Mouse (Mus musculus) midbrain, embryonic 14.5 days (tissue): ENCODE measurements around the gene Fgfr2. TPM values are rescaled to one million over a fixed set of nuclear protein-coding genes. Genes with fewer than 3 reads are reported as not detected.

Source experiments
- ATAC-seq: fragments of 200-750 bp; cut with Nextera tagmentation; 2 replicates; pipeline ENCODE4 v1.8.0; 2017; ENCODE audit warnings: moderate number of reproducible peaks, moderate library complexity; ENCODE audit not compliant: low FRiP score, low TSS enrichment
- DNase-seq: peaks from one replicate; pipeline ENCODE4 v3.0.0-alpha.2; 2015
- H3K27ac ChIP-seq: fragments of 300-500 bp; sonication (generic); replicated peaks from 2 replicates; pipeline ENCODE4 v1.5.1; 2014; ENCODE audit warnings: mild to moderate bottlenecking, low read depth, low read length, moderate library complexity
- H3K27me3 ChIP-seq: fragments of 300-500 bp; sonication (generic); 2 replicates; pipeline ENCODE4 v1.6.1; 2014; ENCODE audit warnings: low read length, control low read depth, mixed read lengths; ENCODE audit not compliant: control insufficient read depth, insufficient read depth
- H3K36me3 ChIP-seq: fragments of 300-500 bp; sonication (generic); 2 replicates; pipeline ENCODE4 v1.6.1; 2014; ENCODE audit warnings: low read length, control low read depth; ENCODE audit not compliant: control insufficient read depth, insufficient read depth
- H3K4me1 ChIP-seq: fragments of 300-500 bp; sonication (generic); 2 replicates; pipeline ENCODE4 v1.6.1; 2014; ENCODE audit warnings: mild to moderate bottlenecking, antibody characterized with exemption, low read length, control low read depth; ENCODE audit not compliant: control insufficient read depth, insufficient read depth
- H3K4me2 ChIP-seq: fragments of 300-500 bp; sonication (generic); 2 replicates; pipeline ENCODE4 v1.6.1; 2014; ENCODE audit warnings: mild to moderate bottlenecking, low read length, moderate library complexity
- H3K4me3 ChIP-seq: fragments of 300-500 bp; sonication (generic); replicated peaks from 2 replicates; pipeline ENCODE4 v1.5.1; 2014; ENCODE audit warnings: low read depth, low read length
- H3K9ac ChIP-seq: fragments of 300-500 bp; sonication (generic); replicated peaks from 2 replicates; pipeline ENCODE4 v1.6.1; 2014; ENCODE audit warnings: mild to moderate bottlenecking, low read length, moderate library complexity
- H3K9me3 ChIP-seq: fragments of 300-500 bp; sonication (generic); 2 replicates; pipeline ENCODE4 v1.6.1; 2016; ENCODE audit warnings: low read length, control low read depth, mixed read lengths; ENCODE audit not compliant: control insufficient read depth
- WGBS: fragments of 180-500 bp; shearing (Covaris S2); extraction: QIAGEN DNeasy Blood & Tissue Kit; methylation state at CpG from one replicate; pipeline ENCODE4 v1.1.7; 2014; 5-methylcytosine and 5-hydroxymethylcytosine counted together
- polyA plus RNA-seq: library from polyadenylated mRNA; unstranded; fragments of >200 nt; fragmentation: Nextera tagmentation; extraction: Ambion mirVana; gene quantifications from 2 replicates; pipeline ENCODE4 v1.2.1, GENCODE M21; 2014

Fgfr2 gene
- polyA plus RNA-seq, 1 experiment from 2014 or later, result 28.1 TPM

- DNase-seq (no peak), ATAC-seq (no peak)
- Histone ChIP-seq H3K4me2 (no peak overlapping the region), H3K4me3 (no peak overlapping the region), H3K27ac (no peak overlapping the region), H3K9ac (no peak overlapping the region), H3K4me1 (peaks cover 7% of the 10 kb centered on the region; the same call in 1 of the 2 replicates), H3K36me3 (no peaks in the 10 kb centered on the region), H3K9me3 (no peaks in the 10 kb centered on the region), H3K27me3 (no peaks in the 10 kb centered on the region)
- 88% methylated on average over 5 of the region's 5 CpGs for WGBS
Observed at GRCm38 (mm10) chr7:130184864-130185263, 2938.3 kb downstream of the Fgfr2 start.

DNA sequence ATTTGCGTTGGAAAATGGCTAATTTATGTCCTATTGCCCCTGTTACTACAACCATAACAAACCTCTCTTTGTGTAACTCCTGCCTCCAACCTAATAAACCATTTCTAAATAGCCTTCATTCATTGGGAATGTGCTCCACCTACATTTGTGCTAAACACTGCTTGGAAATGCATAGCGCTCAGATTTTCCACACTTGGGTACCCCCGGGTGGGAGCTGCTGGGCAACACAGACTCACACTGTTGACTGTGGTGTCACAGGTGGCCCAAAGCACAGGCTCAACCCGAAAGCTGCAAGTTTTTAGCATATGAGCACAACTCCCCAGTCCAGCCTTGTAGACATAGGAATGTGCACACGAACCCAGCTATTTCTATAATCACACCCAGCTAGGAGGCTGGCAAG, 2939.2 kb downstream of the Fgfr2 start:
- DNase-seq, result no peak
- no peaks in the 10 kb centered on the region for H3K9me3 ChIP-seq
- no peak for ATAC-seq
- H3K27ac ChIP-seq, result no peak overlapping the region
- no peaks in the 10 kb centered on the region for H3K27me3 ChIP-seq
- H3K4me2 ChIP-seq, result no peak overlapping the region
- no peak overlapping the region for H3K4me3 ChIP-seq
- 0 out of 2 replicates have a peak, but pooled peaks cover 3% of the 10 kb centered on the region for H3K36me3 ChIP-seq
- peaks cover 7% of the 10 kb centered on the region; the same call in 1 of the 2 replicates for H3K4me1 ChIP-seq
- WGBS, result 53% methylated on average over 5 of the region's 5 CpGs
- no peak overlapping the region for H3K9ac ChIP-seq

GRCm38 (mm10) chr7:130182551-130182950, 2940.6 kb downstream of the Fgfr2 start:
- peaks cover 7% of the 10 kb centered on the region; the same call in 1 of the 2 replicates for H3K4me1 ChIP-seq
- peak overlapping the region; percentile 44 for H3K4me2 ChIP-seq
- ATAC-seq (no peak), DNase-seq (peak; percentile 52)
- 13% methylated on average over 18 of the region's 18 CpGs for WGBS
- H3K9me3 ChIP-seq, result no peaks in the 10 kb centered on the region
- H3K27me3 ChIP-seq, result no peaks in the 10 kb centered on the region
- no peak overlapping the region for H3K9ac ChIP-seq
- H3K36me3 ChIP-seq, result peaks cover 3% of the 10 kb centered on the region; the same call in 1 of the 2 replicates
- H3K27ac ChIP-seq, result no peak overlapping the region
- no peak overlapping the region for H3K4me3 ChIP-seq

GRCm38 (mm10) chr7:130178991-130179390, 2944.2 kb downstream of the Fgfr2 start:
- H3K4me2 ChIP-seq, result no peak overlapping the region
- WGBS, result 65% methylated on average over 3 of the region's 3 CpGs
- H3K9me3 ChIP-seq, result no peaks in the 10 kb centered on the region
- H3K9ac ChIP-seq, result no peak overlapping the region
- no peak overlapping the region for H3K27ac ChIP-seq
- no peak overlapping the region for H3K4me3 ChIP-seq
- peaks cover 7% of the 10 kb centered on the region; the same call in 1 of the 2 replicates for H3K4me1 ChIP-seq
- ATAC-seq (no peak), DNase-seq (peak; percentile 31)
- H3K27me3 ChIP-seq, result no peaks in the 10 kb centered on the region
- peaks cover 3% of the 10 kb centered on the region; the same call in 1 of the 2 replicates for H3K36me3 ChIP-seq

DNA sequence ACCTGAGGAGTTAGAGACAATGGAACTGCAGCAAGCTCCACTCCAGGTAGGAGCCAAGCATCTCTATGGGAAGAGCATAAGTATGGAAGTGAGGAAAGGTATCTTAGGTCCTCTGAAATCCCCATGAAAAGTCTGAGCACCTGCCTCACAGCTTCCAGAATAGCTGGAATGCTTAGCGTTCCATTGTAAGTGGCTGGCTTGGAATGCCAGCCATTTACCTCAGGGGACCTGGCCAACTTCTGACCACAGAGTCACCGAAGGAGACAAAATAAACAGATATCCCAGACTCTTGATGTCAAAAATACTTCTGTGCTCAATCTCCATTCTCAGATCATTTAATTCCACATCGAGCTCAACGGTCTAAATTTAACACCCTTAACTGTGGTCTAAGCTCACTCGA, 2946.1 kb downstream of the Fgfr2 start:
- no peak overlapping the region for H3K4me3 ChIP-seq
- H3K27me3 ChIP-seq, result no peaks in the 10 kb centered on the region
- no peak overlapping the region for H3K9ac ChIP-seq
- no peak overlapping the region for H3K27ac ChIP-seq
- DNase-seq (no peak), ATAC-seq (no peak)
- 90% methylated on average over 5 of the region's 5 CpGs for WGBS
- H3K4me1 ChIP-seq, result peaks cover under 1% of the 10 kb centered on the region; the same call in 1 of the 2 replicates
- H3K9me3 ChIP-seq, result no peaks in the 10 kb centered on the region
- H3K36me3 ChIP-seq, result peaks cover 7% of the 10 kb centered on the region
- no peak overlapping the region for H3K4me2 ChIP-seq

- Histone ChIP-seq H3K4me2 (no peak overlapping the region), H3K4me1 (no peaks in the 10 kb centered on the region), H3K4me3 (no peak overlapping the region), H3K9ac (no peak overlapping the region), H3K36me3 (peaks cover 12% of the 10 kb centered on the region), H3K27ac (no peak overlapping the region), H3K9me3 (no peaks in the 10 kb centered on the region), H3K27me3 (no peaks in the 10 kb centered on the region)
- no peak for DNase-seq
- ATAC-seq, result no peak
- WGBS, result 82% methylated on average over 7 of the region's 7 CpGs
Observed at GRCm38 (mm10) chr7:130174525-130174924, 2948.6 kb downstream of the Fgfr2 start.

- H3K27ac ChIP-seq, result no peak overlapping the region
- no peak overlapping the region for H3K4me3 ChIP-seq
- no peaks in the 10 kb centered on the region for H3K4me1 ChIP-seq
- WGBS, result 88% methylated on average over 5 of the region's 5 CpGs
- ATAC-seq, result no peak
- H3K9me3 ChIP-seq, result no peaks in the 10 kb centered on the region
- H3K27me3 ChIP-seq, result peaks cover 3% of the 10 kb centered on the region; the same call in 1 of the 2 replicates
- no peak for DNase-seq
- no peak overlapping the region for H3K4me2 ChIP-seq
- no peak overlapping the region for H3K9ac ChIP-seq
- H3K36me3 ChIP-seq, result peaks cover 14% of the 10 kb centered on the region
Observed at GRCm38 (mm10) chr7:130173914-130174313, 2949.2 kb downstream of the Fgfr2 start.

- no peak for DNase-seq
- WGBS, result 85% methylated on average over 8 of the region's 8 CpGs
- Histone ChIP-seq H3K9me3 (no peaks in the 10 kb centered on the region), H3K27me3 (peaks cover 4% of the 10 kb centered on the region; the same call in 1 of the 2 replicates), H3K4me3 (no peak overlapping the region), H3K9ac (no peak overlapping the region), H3K36me3 (peaks cover 14% of the 10 kb centered on the region), H3K27ac (no peak overlapping the region), H3K4me2 (no peak overlapping the region), H3K4me1 (no peaks in the 10 kb centered on the region)
- no peak for ATAC-seq
Observed at GRCm38 (mm10) chr7:130170144-130170543, 2953.0 kb downstream of the Fgfr2 start.

- WGBS, result 23% methylated on average over 12 of the region's 12 CpGs
- Histone ChIP-seq H3K4me1 (no peaks in the 10 kb centered on the region), H3K9me3 (no peaks in the 10 kb centered on the region), H3K36me3 (peaks cover 18% of the 10 kb centered on the region), H3K4me2 (no peak overlapping the region), H3K4me3 (no peak overlapping the region), H3K27me3 (peaks cover 6% of the 10 kb centered on the region; the same call in 1 of the 2 replicates), H3K27ac (no peak overlapping the region), H3K9ac (no peak overlapping the region)
- ATAC-seq (no peak), DNase-seq (peak; percentile 51)
Observed at GRCm38 (mm10) chr7:130168296-130168695, 2954.9 kb downstream of the Fgfr2 start.
